8 mouse cellular contexts compared by ENCODE assay signal in genomic region chr17:15380641-15381051, GRCm38 (mm10). TPM values are rescaled to one million over a fixed set of nuclear protein-coding genes. Genes with fewer than 3 reads are reported as not detected.
DNase-seq lines count a peak whose midpoint lies in the region; ATAC-seq and TF ChIP-seq lines count a peak whose summit lies in the region.

No protein-coding gene starts in this region.

- ATAC-seq in embryonic facial prominence, embryonic 13.5 days (ENCODE audit: insufficient number of reproducible peaks, insufficient read depth, low FRiP score, low TSS enrichment, low read depth), result peak; percentile 10; the same call in 1 of the 2 replicates
- ATAC-seq in hindbrain, embryonic 13.5 days (ENCODE audit: low FRiP score), result peak; percentile 49
- no peak; the same call in 1 of the 2 replicates for ATAC-seq in limb, embryonic 12.5 days (ENCODE audit: insufficient number of reproducible peaks, insufficient read depth, low FRiP score, low TSS enrichment, low read depth)
- peak; percentile 64 for ATAC-seq in midbrain, embryonic 11.5 days (ENCODE audit: low FRiP score)

- no peak for TF ChIP-seq EP300 in CH12.LX (IDR thresholded peaks at IDR 0.05; ENCODE audit: low read length)

- TF ChIP-seq POLR2A in CH12.LX (IDR thresholded peaks at IDR 0.05; ENCODE audit: low read depth, low read length), result no peak

- under 1% methylated on average over 27 of the region's 27 CpGs for WGBS in embryonic facial prominence, embryonic 13.5 days
- WGBS in hindbrain, embryonic 13.5 days, result under 1% methylated on average over 27 of the region's 27 CpGs
- WGBS in limb, embryonic 12.5 days, result under 1% methylated on average over 27 of the region's 27 CpGs
- WGBS in midbrain, embryonic 11.5 days, result under 1% methylated on average over 26 of the region's 27 CpGs

- in situ Hi-C loops in CH12.LX (cut with MboI; ENCODE audit: low pct_ligation_motif_present, low pct_unique_long_range_greater_than_20kb, low sequenced_read_pairs), result no loop called here
- in situ Hi-C loops in ES-E14 (cut with MboI; ENCODE audit: low sequenced_read_pairs in 2 of 2, unreplicated experiment in 2 of 2), result no loop called here

- H3K27ac ChIP-seq in CH12.LX (ENCODE audit: insufficient read depth, low read depth) (no peak overlapping the region), ES-E14 (ENCODE audit: insufficient read depth, low read depth, low read length, poor library complexity, severe bottlenecking) (no peak overlapping the region)
- H3K27ac ChIP-seq in embryonic facial prominence, embryonic 13.5 days, result no peak overlapping the region
- peak overlapping the region; percentile 76 for H3K27ac ChIP-seq in hindbrain, embryonic 13.5 days
- H3K27ac ChIP-seq in limb, embryonic 12.5 days, result no peak overlapping the region
- H3K27ac ChIP-seq in midbrain, embryonic 11.5 days (ENCODE audit: low read depth, low read length), result peak overlapping the region; percentile 87

- H3K9me3 ChIP-seq in CH12.LX (replicated peaks; ENCODE audit: low read length), result no peaks in the 10 kb centered on the region
- H3K9me3 ChIP-seq in ES-E14 (ENCODE audit: control insufficient read depth, insufficient read depth, low read depth, low read length), result no peaks in the 10 kb centered on the region
- H3K9me3 ChIP-seq in embryonic facial prominence, embryonic 13.5 days, result no peaks in the 10 kb centered on the region
- no peaks in the 10 kb centered on the region for H3K9me3 ChIP-seq in hindbrain, embryonic 13.5 days
- no peaks in the 10 kb centered on the region for H3K9me3 ChIP-seq in limb, embryonic 12.5 days
- H3K9me3 ChIP-seq in midbrain, embryonic 11.5 days (ENCODE audit: control insufficient read depth, low read length), result no peaks in the 10 kb centered on the region

- H3K4me1 ChIP-seq in CH12.LX (ENCODE audit: control insufficient read depth in 1 of 2, insufficient read depth in 2 of 2), result peaks cover 6 to 9% of the 10 kb centered on the region in 2 experiments; a peak in 3 of 4 replicates
- H3K4me1 ChIP-seq in ES-E14 (ENCODE audit: control insufficient read depth in 2 of 2, insufficient read depth in 2 of 2, low read length in 2 of 2, poor library complexity in 1 of 2), result peaks cover 17 to 19% of the 10 kb centered on the region in 2 experiments
- H3K4me1 ChIP-seq in embryonic facial prominence, embryonic 13.5 days, result peaks cover 38% of the 10 kb centered on the region
- H3K4me1 ChIP-seq in hindbrain, embryonic 13.5 days (replicated peaks), result peaks cover 58% of the 10 kb centered on the region
- H3K4me1 ChIP-seq in limb, embryonic 12.5 days (replicated peaks), result peaks cover 34% of the 10 kb centered on the region
- H3K4me1 ChIP-seq in midbrain, embryonic 11.5 days (ENCODE audit: control insufficient read depth, insufficient read depth, low read length), result peaks cover 57% of the 10 kb centered on the region

- dilution Hi-C loops in CH12.LX (cut with MboI; ENCODE audit: extremely low pct_ligation_motif_present, extremely low pct_unique_long_range_greater_than_20kb, low sequenced_read_pairs), result no loop called here

- no peak for TF ChIP-seq CTCF in CH12.LX (conservative IDR thresholded peaks at IDR 0.05 in 1 of 2, IDR thresholded peaks at IDR 0.05 in 1 of 2; ENCODE audit: low read depth in 2 of 2, low read length in 2 of 2)

- TF ChIP-seq RAD21 in CH12.LX (IDR thresholded peaks at IDR 0.05; ENCODE audit: low read depth, low read length), result no peak

- H3K9ac ChIP-seq in CH12.LX (ENCODE audit: insufficient read depth, low read depth) (no peak overlapping the region), ES-E14 (ENCODE audit: insufficient read depth, low read depth, low read length, poor library complexity, severe bottlenecking) (0 out of 2 replicates have a peak overlapping the region, but pooled peaks have one; percentile 22)
- peak overlapping the region; percentile 65 for H3K9ac ChIP-seq in embryonic facial prominence, embryonic 13.5 days
- H3K9ac ChIP-seq in hindbrain, embryonic 13.5 days, result peak overlapping the region; percentile 68
- peak overlapping the region; percentile 62 for H3K9ac ChIP-seq in limb, embryonic 12.5 days (replicated peaks)
- H3K9ac ChIP-seq in midbrain, embryonic 11.5 days (ENCODE audit: low read length), result peak overlapping the region; percentile 57

- H3K36me3 ChIP-seq in CH12.LX (replicated peaks in 1 of 2; ENCODE audit: control insufficient read depth in 1 of 2, insufficient read depth in 1 of 2, low read length in 1 of 2) (no peaks in the 10 kb centered on the region), ES-E14 (ENCODE audit: control insufficient read depth, insufficient read depth, low read length, poor library complexity, severe bottlenecking) (no peaks in the 10 kb centered on the region)
- H3K36me3 ChIP-seq in embryonic facial prominence, embryonic 13.5 days, result no peaks in the 10 kb centered on the region
- H3K36me3 ChIP-seq in hindbrain, embryonic 13.5 days, result no peaks in the 10 kb centered on the region
- H3K36me3 ChIP-seq in limb, embryonic 12.5 days, result no peaks in the 10 kb centered on the region
- no peaks in the 10 kb centered on the region for H3K36me3 ChIP-seq in midbrain, embryonic 11.5 days (ENCODE audit: control insufficient read depth, insufficient read depth, low read length)

- peaks cover 66% of the 10 kb centered on the region for H3K27me3 ChIP-seq in CH12.LX (replicated peaks)
- H3K27me3 ChIP-seq in embryonic facial prominence, embryonic 13.5 days, result peaks cover 88% of the 10 kb centered on the region
- peaks cover 8% of the 10 kb centered on the region for H3K27me3 ChIP-seq in hindbrain, embryonic 13.5 days
- H3K27me3 ChIP-seq in limb, embryonic 12.5 days, result peaks cover 82% of the 10 kb centered on the region
- peaks cover 8% of the 10 kb centered on the region; the same call in 1 of the 2 replicates for H3K27me3 ChIP-seq in midbrain, embryonic 11.5 days (ENCODE audit: control insufficient read depth, insufficient read depth, low read length)

- H3K4me3 ChIP-seq in CH12.LX (replicated peaks in 1 of 3; ENCODE audit: low read depth in 2 of 3, low read length in 2 of 3, poor library complexity in 1 of 3), result peak overlapping the region in 1 of 3 experiments; percentile 11
- peak overlapping the region; percentile 46 to 49 for H3K4me3 ChIP-seq in ES-E14 (ENCODE audit: insufficient read depth in 1 of 2, low read depth in 1 of 2, low read length in 2 of 2, poor library complexity in 1 of 2, severe bottlenecking in 1 of 2)
- H3K4me3 ChIP-seq in embryonic facial prominence, embryonic 13.5 days, result peak overlapping the region; percentile 49
- H3K4me3 ChIP-seq in hindbrain, embryonic 13.5 days, result peak overlapping the region; percentile 41
- peak overlapping the region; percentile 47 for H3K4me3 ChIP-seq in limb, embryonic 12.5 days (replicated peaks)
- H3K4me3 ChIP-seq in midbrain, embryonic 11.5 days (ENCODE audit: low read depth, low read length), result peak overlapping the region; percentile 32

- H3K4me2 ChIP-seq in CH12.LX (ENCODE audit: insufficient read depth, low read depth, poor library complexity, severe bottlenecking), result peak overlapping the region; percentile 56
- peak overlapping the region; percentile 90 for H3K4me2 ChIP-seq in embryonic facial prominence, embryonic 13.5 days
- H3K4me2 ChIP-seq in hindbrain, embryonic 13.5 days, result peak overlapping the region; percentile 72
- H3K4me2 ChIP-seq in limb, embryonic 12.5 days, result peak overlapping the region; percentile 82
- H3K4me2 ChIP-seq in midbrain, embryonic 11.5 days, result peak overlapping the region; percentile 65

- H3K79me2 ChIP-seq in CH12.LX (replicated peaks; ENCODE audit: control insufficient read depth, extremely low read depth, insufficient read depth, poor library complexity, severe bottlenecking), result no peaks in the 10 kb centered on the region

- DNase-seq in CH12.LX (ENCODE audit: extremely low read depth) (no peak), ES-E14 (ENCODE audit: low read depth, low spot score) (peak; percentile 86)
- DNase-seq in midbrain, embryonic 11.5 days (ENCODE audit: low spot score, missing footprints), result peak; percentile 97
- DNase-seq in testis, postnatal 14 days (ENCODE audit: low spot score), result peak; percentile 59
- no peak for DNase-seq in c-Kit-positive CD71-positive TER-119-positive erythroid progenitor cells, embryonic 14.5 days (ENCODE audit: low spot score)

TF ChIP-seq in CH12.LX, 34 proteins besides CTCF, POLR2A, EP300 and RAD21:
- TF ChIP-seq BHLHE40 (IDR thresholded peaks at IDR 0.05; ENCODE audit: low read depth, low read length) (peak; percentile 48; the same call in 1 of the 2 replicates), MYC (IDR thresholded peaks at IDR 0.05; ENCODE audit: low read depth, low read length) (no peak)

TF ChIP-seq in ES-E14, 5 proteins besides CTCF, POLR2A, EP300 and RAD21:
- TF ChIP-seq MAFK (IDR thresholded peaks at IDR 0.05; ENCODE audit: insufficient read depth, low read depth, low read length) (peak; percentile 68), ZC3H11A (IDR thresholded peaks at IDR 0.05; ENCODE audit: borderline replicate concordance, low read depth, low read length) (no peak)

RNA-seq across cellular contexts. Expression of gene Dll1, which starts 4.0 kb away (rescaled TPM):
- total RNA-seq in CH12.LX (2012; rRNA removed) (0.25 TPM in 1 of 2 replicates, not detected in the other), CH12.LX (2014; rRNA removed) (0.52 and 0.68 TPM in 2 replicates), ES-E14 (2012; rRNA removed) (13.8 and 42.4 TPM in 2 replicates)
- polyA plus RNA-seq in CH12.LX (2012; ENCODE audit: insufficient read length, low read depth), result 0.14 and 0.29 TPM in 2 replicates
- polyA plus RNA-seq in embryonic facial prominence, embryonic 13.5 days (2015; fragmentation: Nextera tagmentation; extraction: Ambion mirVana), result 4.0 and 5.1 TPM in 2 replicates
- 27.1 and 29.7 TPM in 2 replicates for polyA plus RNA-seq in hindbrain, embryonic 13.5 days (2015; fragmentation: Nextera tagmentation; extraction: Ambion mirVana)
- polyA plus RNA-seq in limb, embryonic 12.5 days (2016; fragmentation: Nextera tagmentation; extraction: Ambion mirVana), result 6.7 and 7.1 TPM in 2 replicates
- 61.4 and 68.6 TPM in 2 replicates for polyA plus RNA-seq in midbrain, embryonic 11.5 days (2014; fragmentation: Nextera tagmentation; extraction: Ambion mirVana)

RNA-seq across cellular contexts. Expression of gene Fam120b, which starts 15.4 kb away (rescaled TPM):
- total RNA-seq in CH12.LX (2012; rRNA removed) (17.8 and 19.5 TPM in 2 replicates), CH12.LX (2014; rRNA removed) (17.2 and 18.7 TPM in 2 replicates), ES-E14 (2012; rRNA removed) (7.1 and 9.2 TPM in 2 replicates)
- polyA plus RNA-seq in CH12.LX (2012; ENCODE audit: insufficient read length, low read depth), result 14.9 and 18.1 TPM in 2 replicates
- 31.1 and 35.9 TPM in 2 replicates for polyA plus RNA-seq in embryonic facial prominence, embryonic 13.5 days (2015; fragmentation: Nextera tagmentation; extraction: Ambion mirVana)
- polyA plus RNA-seq in hindbrain, embryonic 13.5 days (2015; fragmentation: Nextera tagmentation; extraction: Ambion mirVana), result 44.4 and 47.0 TPM in 2 replicates
- polyA plus RNA-seq in limb, embryonic 12.5 days (2016; fragmentation: Nextera tagmentation; extraction: Ambion mirVana), result 33.2 and 35.2 TPM in 2 replicates
- polyA plus RNA-seq in midbrain, embryonic 11.5 days (2014; fragmentation: Nextera tagmentation; extraction: Ambion mirVana), result 32.2 and 36.3 TPM in 2 replicates

Comparison
In these comparisons a context has a peak if more than half of its experiments do, and no peak if none do; other contexts are left out.
1. DNase-seq: peak in ES-E14 (single experiment), midbrain, embryonic 11.5 days (single experiment) and testis, postnatal 14 days (single experiment); none in CH12.LX (single experiment) and c-Kit-positive CD71-positive TER-119-positive erythroid progenitor cells, embryonic 14.5 days (single experiment).
2. H3K27ac ChIP-seq: peak in hindbrain, embryonic 13.5 days (single experiment) and midbrain, embryonic 11.5 days (single experiment); none in CH12.LX (single experiment), ES-E14 (single experiment), embryonic facial prominence, embryonic 13.5 days (single experiment) and limb, embryonic 12.5 days (single experiment).
3. Peak in every context shown above with its lines, with median percentiles within 50 percentile points of each other: H3K4me2 ChIP-seq.